18 mouse cellular contexts compared by ENCODE assay signal in the genomic region with DNA sequence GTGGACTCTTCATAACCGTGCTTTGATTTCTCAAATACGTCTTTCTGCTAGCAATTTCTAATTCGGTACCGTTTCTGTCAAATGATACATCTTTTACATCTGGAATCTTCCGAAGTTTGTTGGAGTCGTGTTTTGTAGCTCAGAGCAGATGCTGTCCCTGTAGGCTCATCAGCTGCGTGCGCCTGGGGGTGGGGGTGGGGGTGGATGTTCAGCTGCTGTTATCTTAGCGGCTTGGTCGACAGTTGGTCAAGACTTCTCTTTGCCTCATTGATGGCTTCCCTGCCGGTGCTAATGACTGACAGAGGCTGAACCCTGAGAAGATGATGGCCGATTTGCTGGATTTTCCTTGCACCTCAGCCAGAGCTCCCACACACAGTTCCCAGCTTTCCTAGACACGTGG.
"Had no signal": no experiment of that assay in that cellular context is flagged by ENCODE, and none has a peak within 500 bp of the region (broad histone marks: within the 10 kb centered on the region; RNA-seq: fewer than 3 reads in every experiment).

No protein-coding gene starts in this region.

- H3K27me3 ChIP-seq: midbrain, embryonic 12.5 days; neural tube, embryonic 13.5 days; neural tube, embryonic 15.5 days had no signal

- H3K27ac ChIP-seq: midbrain, embryonic 10.5 days; midbrain, embryonic 12.5 days; neural tube, embryonic 13.5 days; neural tube, embryonic 15.5 days had no signal

- ATAC-seq: midbrain, embryonic 16.5 days had no signal

- H3K4me1 ChIP-seq: midbrain, embryonic 10.5 days; midbrain, embryonic 12.5 days; neural tube, embryonic 13.5 days; neural tube, embryonic 15.5 days had no signal

- H3K9ac ChIP-seq: lung, embryonic 14.5 days; midbrain, embryonic 12.5 days; neural tube, embryonic 13.5 days; neural tube, embryonic 15.5 days had no signal

- H3K36me3 ChIP-seq: midbrain, embryonic 10.5 days; midbrain, embryonic 12.5 days; neural tube, embryonic 13.5 days; neural tube, embryonic 15.5 days had no signal

- H3K4me2 ChIP-seq: lung, embryonic 14.5 days; midbrain, embryonic 12.5 days; neural tube, embryonic 13.5 days; neural tube, embryonic 15.5 days had no signal

- DNase-seq: lung, embryonic 14.5 days; lung, postnatal 10 days; lung, postnatal 4 days; midbrain, embryonic 14.5 days; retina, postnatal 1 day; right cerebral cortex, adult 18-20 months; right cerebral cortex, postnatal 25 days; right cerebral cortex, postnatal 4 days; spleen, adult 18-20 months; thymus, adult 18-20 months; thymus, postnatal 14 days; thymus, postnatal 36 days had no signal

- H3K4me3 ChIP-seq: midbrain, embryonic 10.5 days; midbrain, embryonic 12.5 days; myocyte; neural tube, embryonic 13.5 days; neural tube, embryonic 15.5 days had no signal

- H3K9me3 ChIP-seq: midbrain, embryonic 10.5 days; midbrain, embryonic 12.5 days; neural tube, embryonic 13.5 days; neural tube, embryonic 15.5 days had no signal
